Mouse (Mus musculus) lung, embryonic 16.5 days (tissue): Measurements from ENCODE around the gene Zfp956. TPM values are rescaled to one million over a fixed set of nuclear protein-coding genes. Genes with fewer than 3 reads are reported as not detected.

Source experiments
- ATAC-seq: fragments of 200-750 bp; cut with Nextera tagmentation; 2 replicates; pipeline ENCODE4 v1.8.0; 2017; ENCODE audit warnings: low read depth, mild to moderate bottlenecking, moderate library complexity
- H3K27ac ChIP-seq: fragments of 300-500 bp; sonication (generic); 2 replicates; pipeline ENCODE4 v1.5.1; 2014; ENCODE audit warnings: mild to moderate bottlenecking, control low read depth, low read length
- H3K27me3 ChIP-seq: fragments of 300-500 bp; sonication (generic); 2 replicates; pipeline ENCODE4 v1.6.1; 2014; ENCODE audit warnings: low read depth, low read length, mixed read lengths; ENCODE audit not compliant: control insufficient read depth, insufficient read depth
- H3K36me3 ChIP-seq: fragments of 300-500 bp; sonication (generic); 2 replicates; pipeline ENCODE4 v1.6.1; 2014; ENCODE audit warnings: low read length; ENCODE audit not compliant: control insufficient read depth, insufficient read depth
- H3K4me1 ChIP-seq: fragments of 300-500 bp; sonication (generic); replicated peaks from 2 replicates; pipeline ENCODE4 v1.6.1; 2014; ENCODE audit warnings: low read length, mixed read lengths; ENCODE audit not compliant: control insufficient read depth, insufficient read depth
- H3K4me2 ChIP-seq: fragments of 300-500 bp; sonication (generic); 2 replicates; pipeline ENCODE4 v1.6.1; 2014; ENCODE audit warnings: low read depth, low read length, control low read depth
- H3K4me3 ChIP-seq: fragments of 300-500 bp; sonication (generic); 2 replicates; pipeline ENCODE4 v1.5.1; 2014; ENCODE audit warnings: mild to moderate bottlenecking, low read length, control low read depth
- H3K9ac ChIP-seq: fragments of 300-500 bp; sonication (generic); 2 replicates; pipeline ENCODE4 v1.6.1; 2014; ENCODE audit warnings: low read length, control low read depth
- H3K9me3 ChIP-seq: fragments of 300-500 bp; sonication (generic); 2 replicates; pipeline ENCODE4 v1.6.1; 2016; ENCODE audit warnings: low read length; ENCODE audit not compliant: control insufficient read depth
- WGBS: fragments of 180-500 bp; shearing (Covaris S2); extraction: QIAGEN DNeasy Blood & Tissue Kit; methylation state at CpG from one replicate; pipeline ENCODE4 v1.1.7; 2014; 5-methylcytosine and 5-hydroxymethylcytosine counted together
- polyA plus RNA-seq: library from polyadenylated mRNA; unstranded; fragments of >200 nt; fragmentation: Nextera tagmentation; extraction: Ambion mirVana; gene quantifications from 2 replicates; pipeline ENCODE4 v1.2.1, GENCODE M21; 2015

The Zfp956 gene
- 8.6 and 9.2 TPM in 2 replicates for polyA plus RNA-seq

GRCm38 (mm10) chr6:47953191-47953726 lies at the start of gene Zfp956:
TSS of gene Zfp956 (plus strand) at chr6:47953390.
- Histone ChIP-seq H3K36me3 (no peaks in the 10 kb centered on the region; the same call in 1 of the 2 replicates), H3K27me3 (no peaks in the 10 kb centered on the region), H3K4me2 (peak within 1 kb of the TSS; percentile 86), H3K4me3 (peak within 1 kb of the TSS; percentile 62), H3K27ac (peak within 1 kb of the TSS; percentile 67), H3K9me3 (no peaks in the 10 kb centered on the region), H3K9ac (peak within 1 kb of the TSS; percentile 82), H3K4me1 (peaks cover 8% of the 10 kb centered on the region)
- WGBS, result under 1% methylated on average over 31 of the region's 31 CpGs
- peak; percentile 99 for ATAC-seq

GRCm38 (mm10) chr6:47903587-47903986 lies 49.6 kb upstream of the Zfp956 start:
- Histone ChIP-seq H3K36me3 (peaks cover 65% of the 10 kb centered on the region), H3K4me2 (no peak overlapping the region), H3K4me3 (no peak overlapping the region), H3K4me1 (no peaks in the 10 kb centered on the region), H3K9ac (no peak overlapping the region), H3K27me3 (no peaks in the 10 kb centered on the region), H3K9me3 (peaks cover 13% of the 10 kb centered on the region), H3K27ac (no peak overlapping the region)
- WGBS, result 79% methylated on average over 4 of the region's 4 CpGs
- no peak for ATAC-seq

- 68% methylated on average over 16 of the region's 19 CpGs for WGBS
These were observed 48.8 kb upstream of the Zfp956 start for GRCm38 (mm10) chr6:47904361-47904760.

GRCm38 (mm10) chr6:47904917-47905695 lies 48.1 kb upstream of the Zfp956 start:
- no peaks in the 10 kb centered on the region for H3K4me1 ChIP-seq
- no peaks in the 10 kb centered on the region for H3K27me3 ChIP-seq
- peaks cover 61% of the 10 kb centered on the region for H3K36me3 ChIP-seq
- no peak for ATAC-seq
- 73% methylated on average over 43 of the region's 44 CpGs for WGBS
- no peak overlapping the region for H3K27ac ChIP-seq
- H3K4me3 ChIP-seq, result no peak overlapping the region
- peaks cover 13% of the 10 kb centered on the region for H3K9me3 ChIP-seq
- no peak overlapping the region for H3K4me2 ChIP-seq
- no peak overlapping the region for H3K9ac ChIP-seq

More at GRCm38 (mm10) chr6:47904361-47904760, 48.8 kb upstream of the Zfp956 start:
- H3K4me2 ChIP-seq, result no peak overlapping the region
- no peaks in the 10 kb centered on the region for H3K27me3 ChIP-seq
- no peak overlapping the region for H3K4me3 ChIP-seq
- no peaks in the 10 kb centered on the region for H3K4me1 ChIP-seq
- no peak overlapping the region for H3K9ac ChIP-seq
- ATAC-seq, result no peak
- H3K36me3 ChIP-seq, result peaks cover 64% of the 10 kb centered on the region
- peaks cover 13% of the 10 kb centered on the region for H3K9me3 ChIP-seq
- no peak overlapping the region for H3K27ac ChIP-seq

- Histone ChIP-seq H3K9ac (no peak overlapping the region), H3K4me2 (no peak overlapping the region), H3K4me3 (no peak overlapping the region), H3K27ac (no peak overlapping the region), H3K9me3 (peaks cover 13% of the 10 kb centered on the region), H3K36me3 (peaks cover 55% of the 10 kb centered on the region), H3K4me1 (no peaks in the 10 kb centered on the region), H3K27me3 (no peaks in the 10 kb centered on the region)
- WGBS, result 93% methylated on average over 5 of the region's 5 CpGs
- no peak for ATAC-seq
These were observed 46.9 kb upstream of the Zfp956 start for GRCm38 (mm10) chr6:47906326-47906725.

- H3K9me3 ChIP-seq, result peaks cover 13% of the 10 kb centered on the region
- H3K9ac ChIP-seq, result no peak overlapping the region
- no peaks in the 10 kb centered on the region for H3K4me1 ChIP-seq
- peaks cover 33% of the 10 kb centered on the region for H3K36me3 ChIP-seq
- ATAC-seq, result no peak
- no peak overlapping the region for H3K27ac ChIP-seq
- WGBS, result 88% methylated on average over 1 of the region's 1 CpGs
- no peaks in the 10 kb centered on the region for H3K27me3 ChIP-seq
- H3K4me2 ChIP-seq, result no peak overlapping the region
- no peak overlapping the region for H3K4me3 ChIP-seq
These were observed 44.2 kb upstream of the Zfp956 start for GRCm38 (mm10) chr6:47909007-47909406.

- ATAC-seq, result no peak
These were observed 41.5 kb upstream of the Zfp956 start for GRCm38 (mm10) chr6:47911650-47912049.

GRCm38 (mm10) chr6:47912991-47913390 lies 40.2 kb upstream of the Zfp956 start:
- Histone ChIP-seq H3K4me2 (no peak overlapping the region), H3K4me1 (no peaks in the 10 kb centered on the region), H3K27me3 (no peaks in the 10 kb centered on the region), H3K27ac (no peak overlapping the region), H3K9me3 (no peaks in the 10 kb centered on the region), H3K4me3 (no peak overlapping the region), H3K9ac (no peak overlapping the region), H3K36me3 (peaks cover 2% of the 10 kb centered on the region)
- 42% methylated on average over 3 of the region's 3 CpGs for WGBS
- ATAC-seq, result no peak

More at GRCm38 (mm10) chr6:47911650-47912049, 41.5 kb upstream of the Zfp956 start:
- Histone ChIP-seq H3K4me2 (no peak overlapping the region), H3K4me3 (no peak overlapping the region), H3K27ac (no peak overlapping the region), H3K4me1 (no peaks in the 10 kb centered on the region), H3K9ac (no peak overlapping the region), H3K9me3 (no peaks in the 10 kb centered on the region), H3K36me3 (peaks cover 7% of the 10 kb centered on the region), H3K27me3 (no peaks in the 10 kb centered on the region)
- WGBS, result 58% methylated on average over 1 of the region's 1 CpGs

- 75% methylated on average over 5 of the region's 5 CpGs for WGBS
- ATAC-seq, result no peak
These were observed 36.1 kb upstream of the Zfp956 start for GRCm38 (mm10) chr6:47917051-47917450.

More at GRCm38 (mm10) chr6:47917051-47917450, 36.1 kb upstream of the Zfp956 start:
- Histone ChIP-seq H3K4me3 (no peak overlapping the region), H3K27ac (no peak overlapping the region), H3K9me3 (no peaks in the 10 kb centered on the region), H3K4me1 (peaks cover 8% of the 10 kb centered on the region), H3K4me2 (no peak overlapping the region), H3K27me3 (no peaks in the 10 kb centered on the region), H3K9ac (no peak overlapping the region), H3K36me3 (no peaks in the 10 kb centered on the region)
